Comparison of ENCODE assay signal across 8 mouse cellular contexts in the genomic region with DNA sequence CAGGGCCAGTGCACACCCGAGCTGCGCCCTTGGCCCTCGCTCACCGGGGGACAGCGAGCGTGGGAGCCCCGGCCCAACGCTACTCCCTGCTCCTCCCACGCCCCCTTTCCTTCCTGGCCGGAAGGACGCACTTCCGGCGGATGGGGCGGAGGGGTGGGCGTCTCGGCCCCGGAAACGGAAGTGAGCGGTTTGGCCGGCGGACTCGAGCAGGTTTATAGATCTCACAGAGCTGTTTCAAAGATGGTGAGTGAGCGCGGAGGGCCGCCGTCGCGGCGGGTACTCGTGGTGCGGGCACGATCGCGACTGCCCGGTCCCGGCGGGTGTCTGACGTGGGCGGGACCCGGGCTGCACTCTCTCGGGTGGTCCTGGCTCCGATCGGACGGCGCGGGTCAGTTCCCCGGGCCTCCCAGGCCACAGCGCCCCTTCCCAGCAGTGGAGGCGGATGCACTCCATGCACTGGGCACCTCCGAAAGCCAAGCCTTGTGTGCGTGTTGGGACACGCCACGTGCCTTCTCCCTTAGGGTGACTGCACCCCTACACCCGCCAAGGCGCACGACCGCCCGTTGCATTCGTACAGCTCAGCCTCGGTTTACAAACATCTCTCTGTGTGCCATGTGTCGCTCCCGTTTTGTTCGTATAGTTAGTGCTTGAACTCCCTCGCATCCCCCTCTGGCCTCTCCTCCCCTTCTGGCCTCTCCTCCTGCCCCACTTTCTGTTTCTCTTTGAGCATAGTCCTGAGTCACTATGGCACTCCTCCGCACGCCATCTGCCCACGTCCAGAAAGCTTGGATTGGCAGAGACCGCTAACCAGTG. TPM values are rescaled to one million over a fixed set of nuclear protein-coding genes. Genes with fewer than 3 reads are reported as not detected.
A peak's percentile ranks its signal among the peaks of the same experiment; 100 is the strongest.
DNase-seq lines count a peak whose midpoint lies in the region; ATAC-seq and TF ChIP-seq lines count a peak whose summit lies in the region.

A gene (plus strand): TSS at position 13 of the 813 bp plus-strand sequence.

- peak within 1 kb of the TSS; percentile 79 for H3K4me2 ChIP-seq in heart, embryonic 11.5 days
- H3K4me2 ChIP-seq in kidney, embryonic 16.5 days (replicated peaks; ENCODE audit: low read depth, low read length) = peak within 1 kb of the TSS; percentile 83
- peak within 1 kb of the TSS; percentile 87 for H3K4me2 ChIP-seq in myocyte (ENCODE audit: low read depth)

- H3K9me3 ChIP-seq in heart, embryonic 11.5 days (replicated peaks; ENCODE audit: control insufficient read depth, low read length) = no peaks in the 10 kb centered on the region
- H3K9me3 ChIP-seq in kidney, embryonic 16.5 days (ENCODE audit: low read length) = no peaks in the 10 kb centered on the region

- DNase-seq in B cell, adult 2 months = peak; percentile 89 to 91
- DNase-seq in brain, adult 2 months (ENCODE audit: low read depth, low spot score) = peak; percentile 95
- DNase-seq in liver, adult 2 months (ENCODE audit: extremely low read depth, low read depth, low spot score) = peak; percentile 78
- DNase-seq in splenic B cell, adult 2 months (ENCODE audit: low read depth, low spot score) = peak; percentile 90

- peak; percentile 64 for TF ChIP-seq POLR2A in liver, adult 2 months (IDR thresholded peaks at IDR 0.05; ENCODE audit: extremely low read depth, insufficient read depth, low read length)
- TF ChIP-seq POLR2A in myocyte (IDR thresholded peaks at IDR 0.05; ENCODE audit: insufficient read length, low read depth) = peak; percentile 96

- WGBS in heart, embryonic 11.5 days (ENCODE audit: insufficient replicate concordance) = under 1% methylated on average over 61 of the region's 68 CpGs
- WGBS in kidney, embryonic 16.5 days = under 1% methylated on average over 66 of the region's 68 CpGs
- WGBS in liver, adult 2 months = under 1% methylated on average over 68 of the region's 68 CpGs

- H3K9ac ChIP-seq in heart, embryonic 11.5 days (ENCODE audit: low read depth, low read length) = peak within 1 kb of the TSS; percentile 85
- H3K9ac ChIP-seq in kidney, embryonic 16.5 days (replicated peaks; ENCODE audit: low read length) = peak within 1 kb of the TSS; percentile 80
- peak within 1 kb of the TSS; percentile 86 for H3K9ac ChIP-seq in liver, adult 2 months (ENCODE audit: low read depth, low read length)

- H3K4me3 ChIP-seq in heart, embryonic 11.5 days (ENCODE audit: low read depth, low read length) = peak within 1 kb of the TSS; percentile 69
- H3K4me3 ChIP-seq in kidney, embryonic 16.5 days (ENCODE audit: low read length) = peak within 1 kb of the TSS; percentile 88
- H3K4me3 ChIP-seq in liver, adult 2 months (ENCODE audit: insufficient read depth, low read depth, low read length) = peak within 1 kb of the TSS; percentile 87
- peak within 1 kb of the TSS; percentile 93 for H3K4me3 ChIP-seq in myocyte

- ATAC-seq in erythroblast, adult 5-6 weeks (replicated peaks; ENCODE audit: low FRiP score, poor library complexity, severe bottlenecking) = peak; percentile 87
- ATAC-seq in heart, embryonic 11.5 days (replicated peaks; ENCODE audit: insufficient number of reproducible peaks, low FRiP score, low TSS enrichment) = peak; percentile 86
- ATAC-seq in kidney, embryonic 16.5 days (ENCODE audit: low FRiP score, low TSS enrichment) = peak; percentile 96

- H3K36me3 ChIP-seq in heart, embryonic 11.5 days (ENCODE audit: control insufficient read depth, insufficient read depth, low read length) = peaks cover 18% of the 10 kb centered on the region
- peaks cover 30% of the 10 kb centered on the region for H3K36me3 ChIP-seq in kidney, embryonic 16.5 days (ENCODE audit: insufficient read depth, low read length)
- peaks cover 13% of the 10 kb centered on the region for H3K36me3 ChIP-seq in liver, adult 2 months (ENCODE audit: control insufficient read depth, insufficient read depth, low read length)
- H3K36me3 ChIP-seq in myocyte (ENCODE audit: control insufficient read depth, insufficient read depth) = peaks cover 3% of the 10 kb centered on the region
- H3K36me3 ChIP-seq in splenic B cell, adult 2 months (ENCODE audit: control insufficient read depth, insufficient read depth, low read length, poor library complexity, severe bottlenecking) = peaks cover 1% of the 10 kb centered on the region; the same call in 1 of the 2 replicates

- no peak for TF ChIP-seq CTCF in liver, adult 2 months (IDR thresholded peaks at IDR 0.05; ENCODE audit: low read depth, low read length)

- peak within 1 kb of the TSS; percentile 70 for H3K27ac ChIP-seq in heart, embryonic 11.5 days (ENCODE audit: low read depth, low read length)
- peak within 1 kb of the TSS; percentile 73 for H3K27ac ChIP-seq in kidney, embryonic 16.5 days (ENCODE audit: low read length)
- H3K27ac ChIP-seq in liver, adult 2 months (replicated peaks; ENCODE audit: insufficient read depth, low read depth, low read length) = peak within 1 kb of the TSS; percentile 85

- H3ac ChIP-seq in myocyte (ENCODE audit: control insufficient read depth, insufficient read length) = peak within 1 kb of the TSS; percentile 75

- peaks cover 36% of the 10 kb centered on the region for H3K79me2 ChIP-seq in liver, adult 2 months (ENCODE audit: control insufficient read depth, insufficient read depth, low read length)
- peaks cover 44% of the 10 kb centered on the region for H3K79me2 ChIP-seq in myocyte (ENCODE audit: control insufficient read depth, insufficient read depth)

- H3K4me1 ChIP-seq in heart, embryonic 11.5 days (ENCODE audit: control insufficient read depth, insufficient read depth, low read length) = peaks cover 6% of the 10 kb centered on the region
- peaks cover 17% of the 10 kb centered on the region for H3K4me1 ChIP-seq in kidney, embryonic 16.5 days (ENCODE audit: insufficient read depth, low read length)
- H3K4me1 ChIP-seq in liver, adult 2 months (ENCODE audit: control insufficient read depth, insufficient read depth, low read length) = peaks cover 3% of the 10 kb centered on the region; the same call in 1 of the 2 replicates

- H3K27me3 ChIP-seq in heart, embryonic 11.5 days (ENCODE audit: control insufficient read depth, insufficient read depth, low read length) = no peaks in the 10 kb centered on the region
- no peaks in the 10 kb centered on the region for H3K27me3 ChIP-seq in kidney, embryonic 16.5 days (ENCODE audit: insufficient read depth, low read length)
- no peaks in the 10 kb centered on the region for H3K27me3 ChIP-seq in liver, adult 2 months (ENCODE audit: control insufficient read depth, insufficient read depth, low read length)
- no peaks in the 10 kb centered on the region for H3K27me3 ChIP-seq in myocyte (ENCODE audit: control insufficient read depth, insufficient read depth, insufficient read length)
- no peaks in the 10 kb centered on the region for H3K27me3 ChIP-seq in splenic B cell, adult 2 months (ENCODE audit: control insufficient read depth, insufficient read depth, low read length, poor library complexity, severe bottlenecking)

TF ChIP-seq in myocyte, 11 proteins besides CTCF, POLR2A, EP300 and RAD21:
- no peak for TF ChIP-seq USF1 (IDR thresholded peaks at IDR 0.05; ENCODE audit: low read depth)
- peak; percentile 96 for TF ChIP-seq POLR2AphosphoS2 (IDR thresholded peaks at IDR 0.05; ENCODE audit: insufficient read length, low read depth)

RNA-seq across cellular contexts. Expression of the gene that starts here (rescaled TPM):
- 37.1 and 41.0 TPM in 2 replicates for total RNA-seq in erythroblast, adult 5-6 weeks (2015; ENCODE audit: low replicate concordance)
- total RNA-seq in erythroblast, adult 5-6 weeks (2017; ENCODE audit: low replicate concordance) = 23.3 and 23.4 TPM in 2 replicates
- polyA plus RNA-seq in heart, embryonic 11.5 days (2014; fragmentation: Nextera tagmentation; extraction: Ambion mirVana) = 350 and 393 TPM in 2 replicates
- polyA plus RNA-seq in kidney, embryonic 16.5 days (2015; fragmentation: Nextera tagmentation; extraction: Ambion mirVana) = 407 and 409 TPM in 2 replicates
- total RNA-seq in liver, adult 2 months (2014; rRNA removed) = 159 and 233 TPM in 2 replicates
- 71.0 and 101 TPM in 2 replicates for polyA plus RNA-seq in liver, adult 2 months (2012; rRNA removed)
- polyA plus RNA-seq in myocyte (2012; fragmentation: generic; extraction: Trizol) = 220 TPM

Comparison
In these comparisons a context has a peak if more than half of its experiments do, and no peak if none do; other contexts are left out.
1. Peak in every context shown above with its lines: DNase-seq, ATAC-seq, H3K4me3 ChIP-seq and H3K27ac ChIP-seq.